Mouse (Mus musculus) midbrain, embryonic 16.5 days (tissue): ENCODE data around the gene Brd3. TPM values are rescaled to one million over a fixed set of nuclear protein-coding genes. Genes with fewer than 3 reads are reported as not detected.
A peak's percentile ranks its signal among the peaks of the same experiment; 100 is the strongest.

ENCODE experiments used
- ATAC-seq: fragments of 200-750 bp; cut with Nextera tagmentation; 2 replicates; pipeline ENCODE4 v1.8.0; 2017; ENCODE audit warnings: moderate TSS enrichment
- H3K27ac ChIP-seq: fragments of 300-500 bp; sonication (generic); 2 replicates; pipeline ENCODE4 v1.5.1; 2014; ENCODE audit warnings: mild to moderate bottlenecking, low read length, mixed read lengths
- H3K27me3 ChIP-seq: fragments of 300-500 bp; sonication (generic); 2 replicates; pipeline ENCODE4 v1.6.1; 2014; ENCODE audit warnings: low read depth, low read length, mixed read lengths; ENCODE audit not compliant: control insufficient read depth, insufficient read depth
- H3K36me3 ChIP-seq: fragments of 300-500 bp; sonication (generic); 2 replicates; pipeline ENCODE4 v1.6.1; 2014; ENCODE audit warnings: mild to moderate bottlenecking, low read length, moderate library complexity, mixed read lengths; ENCODE audit not compliant: control insufficient read depth, insufficient read depth
- H3K4me1 ChIP-seq: fragments of 300-500 bp; sonication (generic); 2 replicates; pipeline ENCODE4 v1.6.1; 2014; ENCODE audit warnings: mild to moderate bottlenecking, low read length, mixed read lengths; ENCODE audit not compliant: control insufficient read depth, insufficient read depth
- H3K4me2 ChIP-seq: fragments of 300-500 bp; sonication (generic); 2 replicates; pipeline ENCODE4 v1.6.1; 2014; ENCODE audit warnings: mild to moderate bottlenecking, low read length, mixed read lengths
- H3K4me3 ChIP-seq: fragments of 300-500 bp; sonication (generic); 2 replicates; pipeline ENCODE4 v1.5.1; 2014; ENCODE audit warnings: low read depth, mild to moderate bottlenecking, low read length, moderate library complexity, mixed read lengths
- H3K9ac ChIP-seq: fragments of 300-500 bp; sonication (generic); 2 replicates; pipeline ENCODE4 v1.6.1; 2014; ENCODE audit warnings: low read depth, low read length, mixed read lengths
- H3K9me3 ChIP-seq: fragments of 300-500 bp; sonication (generic); replicated peaks from 2 replicates; pipeline ENCODE4 v1.6.1; 2014; ENCODE audit warnings: mild to moderate bottlenecking, low read length, mixed read lengths; ENCODE audit not compliant: control insufficient read depth, poor library complexity, severe bottlenecking
- WGBS: fragments of 180-500 bp; shearing (Covaris S2); extraction: QIAGEN DNeasy Blood & Tissue Kit; methylation state at CpG from one replicate; pipeline ENCODE4 v1.1.7; 2014; 5-methylcytosine and 5-hydroxymethylcytosine counted together
- polyA plus RNA-seq: library from polyadenylated mRNA; unstranded; fragments of >200 nt; fragmentation: Nextera tagmentation; extraction: Ambion mirVana; gene quantifications from 2 replicates; pipeline ENCODE4 v1.2.1, GENCODE M21; 2015

Brd3 gene
- polyA plus RNA-seq, 1 experiment from 2014 or later = 142 TPM

DNA sequence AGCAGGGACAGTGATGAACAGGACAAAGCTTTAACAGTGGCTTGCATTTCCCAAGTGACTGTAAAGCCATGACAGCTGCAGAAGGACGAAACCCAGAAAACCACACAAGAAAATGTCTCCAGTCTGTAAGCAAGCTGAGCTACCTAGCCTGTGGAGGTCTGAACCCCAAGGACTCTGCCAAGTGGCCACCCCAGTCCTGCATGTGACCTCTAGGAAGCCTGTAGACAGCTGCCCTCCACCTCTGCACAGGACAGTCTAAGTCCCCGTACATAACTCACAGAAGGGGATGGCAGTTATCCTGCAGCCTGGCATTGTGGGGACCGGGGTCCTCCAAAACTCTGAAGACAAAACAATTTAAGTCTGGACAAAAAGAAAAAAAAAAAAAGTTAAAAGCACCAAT lies 61.6 kb downstream of the Brd3 start:
- Histone ChIP-seq H3K27ac (no peak overlapping the region), H3K36me3 (peaks cover 24% of the 10 kb centered on the region), H3K27me3 (no peaks in the 10 kb centered on the region), H3K4me3 (no peak overlapping the region), H3K4me1 (peaks cover 12% of the 10 kb centered on the region), H3K9me3 (no peaks in the 10 kb centered on the region), H3K4me2 (no peak overlapping the region), H3K9ac (no peak overlapping the region)
- no peak for ATAC-seq
- WGBS = 90% methylated on average over 3 of the region's 3 CpGs

DNA sequence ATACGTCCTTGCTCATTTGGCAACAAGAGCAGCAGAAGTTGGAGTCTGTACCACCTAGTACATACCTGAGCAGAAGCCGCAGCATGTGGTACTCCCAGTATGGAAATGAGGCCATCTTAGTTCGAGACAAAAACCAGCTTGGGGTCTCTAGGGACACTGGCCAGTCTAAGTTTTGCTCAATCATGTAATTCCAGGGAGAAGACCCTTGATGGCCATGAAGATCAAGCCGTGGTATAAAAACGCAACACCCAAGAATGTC lies 64.1 kb downstream of the Brd3 start:
- no peak for ATAC-seq
- no peaks in the 10 kb centered on the region for H3K9me3 ChIP-seq
- 76% methylated on average over 5 of the region's 5 CpGs for WGBS
- H3K4me2 ChIP-seq = peak overlapping the region; percentile 86
- peak overlapping the region; percentile 74; the same call in 1 of the 2 replicates for H3K4me3 ChIP-seq
- H3K9ac ChIP-seq = no peak overlapping the region
- H3K4me1 ChIP-seq = peaks cover 12% of the 10 kb centered on the region
- H3K27ac ChIP-seq = no peak overlapping the region
- H3K36me3 ChIP-seq = peaks cover 10% of the 10 kb centered on the region
- H3K27me3 ChIP-seq = no peaks in the 10 kb centered on the region

DNA sequence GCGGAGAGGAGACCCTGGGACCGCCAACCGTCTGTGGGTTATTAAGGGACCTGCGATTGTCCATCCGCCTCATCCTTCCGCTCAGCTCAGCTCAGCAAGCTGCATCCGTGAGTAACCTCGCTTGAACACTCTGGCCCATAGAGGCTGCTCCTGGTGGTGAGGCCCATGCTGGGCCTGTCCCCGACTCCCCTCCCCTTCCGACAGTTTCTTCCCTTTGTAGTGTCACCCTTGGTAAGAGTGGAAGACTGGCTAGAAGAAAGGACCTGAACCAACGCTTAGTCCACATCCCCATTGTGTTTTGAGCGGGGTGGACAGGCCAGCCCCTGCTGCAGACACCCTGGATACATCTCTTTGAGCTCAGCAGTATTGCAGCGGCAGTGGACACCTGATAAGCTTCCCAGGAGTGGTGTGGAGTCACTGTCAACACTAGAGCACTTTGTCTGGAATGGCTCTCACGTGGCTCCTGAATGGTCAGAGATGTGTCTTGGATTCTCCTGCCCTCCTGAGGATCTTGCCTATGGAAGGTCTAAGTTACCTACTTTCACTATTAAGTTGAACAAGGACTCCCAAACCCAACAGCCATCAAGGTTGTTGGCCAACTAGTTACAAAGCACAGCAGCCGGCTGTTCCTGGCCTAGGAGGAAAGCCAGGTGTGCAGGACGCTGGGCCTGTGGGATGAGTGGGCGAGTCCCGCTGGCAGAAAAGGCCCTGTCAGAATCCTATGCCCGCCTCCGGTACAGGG lies 64.6 kb downstream of the Brd3 start:
- WGBS = 31% methylated on average over 20 of the region's 20 CpGs
- Histone ChIP-seq H3K9ac (peak overlapping the region; percentile 86), H3K4me3 (peak overlapping the region; percentile 74)

DNA sequence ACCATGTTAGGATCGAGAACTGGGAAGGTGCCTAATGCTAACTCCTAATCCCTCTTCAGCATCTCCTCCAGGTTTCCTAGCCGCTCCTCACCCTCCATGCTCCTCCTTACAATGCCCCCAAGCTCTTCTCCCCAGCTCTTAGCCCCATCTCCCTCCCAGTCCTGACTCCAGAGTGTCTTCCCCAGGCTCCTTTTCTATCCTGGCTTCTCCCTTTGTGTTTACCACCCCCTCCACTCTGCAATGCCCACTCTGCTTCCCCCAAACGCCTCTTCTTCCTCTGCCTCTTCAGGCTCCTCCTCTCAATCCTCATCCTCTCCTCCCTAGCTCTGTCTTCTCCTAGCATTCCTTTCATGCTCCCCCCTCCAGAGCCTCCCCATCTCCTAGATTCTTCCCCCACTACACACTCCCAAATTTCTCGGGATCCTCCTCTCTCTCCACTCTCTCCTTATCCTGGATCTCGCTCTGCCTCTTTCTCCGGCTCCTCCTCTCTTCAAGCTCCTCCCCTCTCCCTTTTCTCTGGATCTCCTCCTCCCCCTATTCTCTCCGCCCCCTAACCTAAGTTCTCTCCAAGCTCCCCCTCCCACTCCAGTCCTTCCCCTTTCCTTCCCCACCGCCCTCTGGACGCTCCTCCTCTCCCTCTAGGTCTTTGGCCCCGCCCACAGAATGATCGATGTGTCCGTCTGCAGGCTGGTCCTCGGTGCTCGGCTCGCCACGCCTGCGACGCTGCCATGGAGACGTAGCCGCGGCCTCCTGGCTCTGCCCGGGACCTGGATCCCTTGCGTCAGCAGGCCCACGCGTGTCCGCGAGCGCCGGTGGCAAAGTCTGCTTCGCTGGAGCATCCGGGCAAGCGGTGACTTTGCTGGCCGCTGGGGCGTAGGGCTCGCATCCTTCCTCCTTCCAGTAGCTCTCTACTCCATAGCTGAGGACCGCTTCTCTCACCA lies 65.4 kb downstream of the Brd3 start, which contains the start of gene Brd3os:
Gene Brd3os, plus strand, starts transcription at position 558 of the 941 bp plus-strand sequence.
- Histone ChIP-seq H3K9me3 (no peaks in the 10 kb centered on the region), H3K4me3 (peak within 1 kb of the TSS; percentile 74), H3K36me3 (peaks cover 5% of the 10 kb centered on the region), H3K27me3 (no peaks in the 10 kb centered on the region), H3K4me1 (peaks cover 12% of the 10 kb centered on the region), H3K9ac (peak within 1 kb of the TSS; percentile 86), H3K27ac (peak within 1 kb of the TSS; percentile 83), H3K4me2 (peak within 1 kb of the TSS; percentile 86)
- ATAC-seq = peak; percentile 92
- WGBS = 1% methylated on average over 36 of the region's 36 CpGs

More for the DNA sequence above, 64.6 kb downstream of the Brd3 start:
- Histone ChIP-seq H3K9me3 (no peaks in the 10 kb centered on the region), H3K36me3 (peaks cover 6% of the 10 kb centered on the region), H3K4me2 (peak overlapping the region; percentile 86), H3K27me3 (no peaks in the 10 kb centered on the region), H3K4me1 (peaks cover 12% of the 10 kb centered on the region), H3K27ac (peak overlapping the region; percentile 83)
- ATAC-seq = peak; percentile 67

DNA sequence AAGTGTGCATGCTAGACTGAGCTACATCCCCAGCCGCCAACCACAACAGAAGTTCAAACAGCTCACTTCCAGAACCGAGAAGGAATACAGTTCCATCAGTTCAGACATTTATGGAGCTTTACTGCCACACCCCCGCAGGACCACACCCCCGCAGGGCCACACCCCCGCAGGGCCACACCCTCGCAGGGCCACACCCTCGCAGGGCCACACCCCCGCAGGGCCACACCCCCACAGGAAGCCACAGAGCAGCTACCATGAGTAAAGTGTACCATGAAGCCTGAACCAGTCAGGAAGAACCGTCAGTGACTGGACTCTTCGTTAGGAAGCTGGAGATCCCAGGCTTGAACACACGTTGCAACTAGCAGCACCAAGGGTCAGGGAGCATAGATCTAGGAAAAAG lies 69.2 kb downstream of the Brd3 start:
- H3K4me1 ChIP-seq = peaks cover 6% of the 10 kb centered on the region
- H3K27ac ChIP-seq = no peak overlapping the region
- no peaks in the 10 kb centered on the region for H3K9me3 ChIP-seq
- 30% methylated on average over 11 of the region's 11 CpGs for WGBS
- no peak overlapping the region for H3K4me2 ChIP-seq
- H3K4me3 ChIP-seq = no peak overlapping the region
- no peaks in the 10 kb centered on the region for H3K27me3 ChIP-seq
- H3K9ac ChIP-seq = no peak overlapping the region
- no peak for ATAC-seq
- H3K36me3 ChIP-seq = no peaks in the 10 kb centered on the region

DNA sequence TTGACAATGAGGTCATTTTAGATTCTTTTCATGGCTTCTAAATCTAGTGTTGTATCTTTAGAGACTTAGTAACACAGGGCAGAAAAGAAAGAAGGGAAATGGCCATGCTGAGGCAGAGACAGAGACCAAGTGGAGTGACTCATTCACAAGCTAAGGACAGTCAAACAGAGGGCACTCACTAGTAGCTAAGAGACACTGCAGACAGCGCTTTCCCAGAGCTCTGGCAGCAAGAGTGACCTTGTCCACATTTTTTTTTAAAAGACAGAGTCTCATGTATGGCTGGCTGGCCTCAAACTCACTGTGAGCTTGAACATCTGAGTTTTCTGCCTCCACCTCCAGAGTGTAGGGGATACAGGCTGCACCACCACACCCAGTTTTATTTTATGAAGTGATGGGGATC lies 69.6 kb downstream of the Brd3 start:
- Histone ChIP-seq H3K9me3 (no peaks in the 10 kb centered on the region), H3K4me2 (no peak overlapping the region), H3K4me1 (peaks cover 2% of the 10 kb centered on the region), H3K27me3 (no peaks in the 10 kb centered on the region), H3K4me3 (no peak overlapping the region), H3K27ac (no peak overlapping the region), H3K9ac (no peak overlapping the region), H3K36me3 (no peaks in the 10 kb centered on the region)
- ATAC-seq = no peak
- WGBS = 73% methylated on average over 1 of the region's 1 CpGs

DNA sequence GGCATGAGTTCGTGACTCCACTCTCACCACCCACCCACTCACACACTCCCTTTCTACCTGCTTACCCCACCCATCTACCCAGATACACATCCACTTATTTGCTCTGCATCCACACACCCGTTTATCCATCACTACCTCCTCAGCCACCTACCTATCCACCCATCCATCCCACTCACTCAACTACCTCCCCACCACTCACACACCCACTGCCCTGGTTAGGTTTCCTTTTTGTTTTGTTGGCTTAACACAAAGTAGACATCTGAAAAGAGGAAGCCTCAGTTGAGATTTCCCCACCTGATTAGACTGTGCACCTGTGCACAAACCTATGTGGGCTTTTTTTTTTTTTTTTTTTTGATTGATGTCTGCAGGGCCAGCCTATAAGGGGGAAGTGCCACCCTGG lies 74.9 kb downstream of the Brd3 start:
- ATAC-seq = no peak
- Histone ChIP-seq H3K4me1 (no peaks in the 10 kb centered on the region; the same call in none of the 2 replicates), H3K36me3 (no peaks in the 10 kb centered on the region), H3K9me3 (no peaks in the 10 kb centered on the region), H3K9ac (no peak overlapping the region), H3K4me2 (no peak overlapping the region), H3K4me3 (no peak overlapping the region), H3K27me3 (no peaks in the 10 kb centered on the region), H3K27ac (no peak overlapping the region)
- 79% methylated on average over 2 of the region's 2 CpGs for WGBS

DNA sequence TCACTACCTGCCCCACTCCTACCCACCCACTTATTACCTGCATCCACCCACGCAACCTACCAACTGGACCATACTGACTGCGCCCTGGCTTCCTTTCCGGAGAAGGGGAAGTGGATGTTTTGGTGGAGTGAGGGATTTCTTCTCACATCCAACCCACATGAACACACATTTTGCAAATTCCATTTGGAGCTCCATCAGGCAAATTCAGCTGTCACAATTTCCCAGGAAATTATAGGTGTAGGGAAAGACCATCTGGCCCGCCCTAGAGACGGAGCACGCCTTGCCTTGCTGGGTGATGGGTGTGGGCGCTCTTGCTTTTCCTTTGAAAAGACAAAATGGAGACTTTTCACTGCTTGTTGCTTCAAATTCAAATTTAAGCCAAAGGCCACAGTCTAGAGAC lies 76.8 kb downstream of the Brd3 start:
- no peaks in the 10 kb centered on the region for H3K9me3 ChIP-seq
- ATAC-seq = no peak
- WGBS = 97% methylated on average over 7 of the region's 7 CpGs
- no peaks in the 10 kb centered on the region for H3K36me3 ChIP-seq
- H3K27me3 ChIP-seq = no peaks in the 10 kb centered on the region
- H3K9ac ChIP-seq = no peak overlapping the region
- peaks cover 3% of the 10 kb centered on the region for H3K4me1 ChIP-seq
- H3K4me3 ChIP-seq = no peak overlapping the region
- H3K27ac ChIP-seq = no peak overlapping the region
- no peak overlapping the region for H3K4me2 ChIP-seq

DNA sequence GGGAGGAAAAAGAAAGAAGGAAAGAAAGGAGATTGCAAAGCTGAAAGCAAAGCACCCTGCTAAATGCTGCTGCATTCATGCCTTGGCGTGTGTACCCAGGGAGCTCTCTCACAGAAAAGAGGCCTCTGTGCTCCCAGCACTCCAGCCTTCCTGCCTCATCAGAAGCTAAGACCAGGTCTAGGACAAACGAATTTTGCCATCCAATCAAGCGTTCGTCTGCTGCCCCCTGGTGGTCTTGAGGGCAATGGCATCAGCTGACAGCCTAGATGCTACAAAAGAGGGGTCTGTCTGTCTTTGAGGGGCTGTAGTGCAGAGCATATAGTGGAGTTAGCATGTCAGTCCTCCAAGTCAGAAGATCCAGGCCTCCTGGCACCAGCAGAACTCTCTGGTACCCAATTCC lies 79.4 kb downstream of the Brd3 start:
- Histone ChIP-seq H3K9ac (no peak overlapping the region), H3K4me3 (no peak overlapping the region), H3K27me3 (no peaks in the 10 kb centered on the region), H3K4me2 (no peak overlapping the region), H3K27ac (0 out of 2 replicates have a peak overlapping the region, but pooled peaks have one; percentile 15), H3K4me1 (peaks cover 25% of the 10 kb centered on the region), H3K36me3 (no peaks in the 10 kb centered on the region), H3K9me3 (no peaks in the 10 kb centered on the region)
- 0% methylated on average over 4 of the region's 4 CpGs for WGBS
- ATAC-seq = peak; percentile 34
